Mouse (Mus musculus): Measurements from ENCODE around the gene Ovol1.

DNA sequence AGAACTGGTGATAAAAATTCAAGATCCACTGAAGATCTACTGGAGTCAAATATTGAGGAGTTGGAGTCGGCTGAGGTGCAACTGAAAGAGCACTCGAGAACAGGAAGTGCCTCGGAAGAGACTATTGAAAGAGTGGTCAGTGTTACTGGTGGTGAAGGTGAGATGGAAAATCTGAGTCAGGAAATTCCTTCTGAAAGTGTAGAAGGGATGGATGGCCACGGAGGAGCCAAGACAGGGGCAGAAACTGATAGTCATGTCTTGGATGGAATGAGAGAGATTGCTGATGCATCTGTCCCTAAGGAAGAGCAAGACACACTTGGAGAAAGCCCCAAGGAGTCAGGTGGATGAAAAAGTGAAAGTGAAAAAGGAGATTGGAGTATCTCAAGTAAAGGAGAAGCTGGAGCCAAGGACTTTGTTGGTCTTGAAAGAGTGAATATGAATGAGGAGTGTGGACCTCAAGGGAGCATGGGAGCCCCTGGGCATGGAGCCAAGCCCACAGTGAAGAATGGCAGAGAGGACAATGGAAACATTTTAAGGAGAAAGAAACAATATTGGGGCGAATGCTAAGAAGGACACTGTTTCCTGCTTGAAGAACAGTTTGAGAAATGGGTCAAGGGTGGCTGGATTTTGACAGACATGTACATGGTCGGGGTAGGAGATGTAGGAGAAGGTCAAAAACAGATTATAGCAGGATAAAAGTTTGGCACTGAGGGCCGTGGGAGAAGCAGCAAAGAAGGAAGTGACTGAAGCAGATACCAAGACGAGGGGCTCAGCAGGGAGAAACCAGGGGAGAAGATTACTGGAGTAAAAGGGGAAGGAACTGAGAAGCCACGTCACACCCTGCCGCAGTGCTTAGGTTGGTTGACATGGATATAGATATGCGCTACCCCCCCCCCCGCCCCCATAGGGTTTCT, 48.1 kb downstream of the Ovol1 start:
- no peak for TF ChIP-seq GATA1 (IDR thresholded peaks at IDR 0.05; ENCODE audit: borderline replicate concordance, low read length)
- no peak for TF ChIP-seq FLI1 (IDR thresholded peaks at IDR 0.05; ENCODE audit: low read length)
